Mouse (Mus musculus) thymus, postnatal 14 days (tissue): ENCODE measurements around the gene Slc16a11.

Experiments used
- DNase-seq: peaks from one replicate; pipeline ENCODE4 v3.0.0; 2021

The Slc16a11 gene

GRCm38 (mm10) chr11:70265252-70265651 is 52.7 kb downstream of the Slc16a11 start:
- peak; percentile 69 for DNase-seq

- no peak for DNase-seq
Measured at GRCm38 (mm10) chr11:70265819-70266218, 53.3 kb downstream of the Slc16a11 start.
